Comparison of ENCODE assay signal across 7 mouse cellular contexts in genomic region chr19:5108271-5108575, GRCm38 (mm10). TPM values are rescaled to one million over a fixed set of nuclear protein-coding genes. Genes with fewer than 3 reads are reported as not detected.
DNase-seq lines count a peak whose midpoint lies in the region; ATAC-seq lines count a peak whose summit lies in the region.

No protein-coding gene starts in this region.

- no peak for ATAC-seq in heart, embryonic 16.5 days (replicated peaks; ENCODE audit: extremely low read depth, insufficient read depth, low FRiP score)
- peak; percentile 29; the same call in 1 of the 2 replicates for ATAC-seq in stomach, embryonic 14.5 days (ENCODE audit: insufficient number of reproducible peaks, insufficient read depth, low FRiP score, low read depth)

- H3K27me3 ChIP-seq in heart, embryonic 16.5 days (ENCODE audit: control insufficient read depth, insufficient read depth, low read length), result no peaks in the 10 kb centered on the region
- no peaks in the 10 kb centered on the region for H3K27me3 ChIP-seq in stomach, embryonic 14.5 days (ENCODE audit: control insufficient read depth, insufficient read depth, low read length)

- no peak overlapping the region for H3K4me2 ChIP-seq in heart, embryonic 16.5 days (ENCODE audit: low read depth, low read length)
- H3K4me2 ChIP-seq in stomach, embryonic 14.5 days (replicated peaks; ENCODE audit: low read depth, low read length), result no peak overlapping the region

- no peak overlapping the region for H3K9ac ChIP-seq in heart, embryonic 16.5 days (ENCODE audit: low read length)
- no peak overlapping the region for H3K9ac ChIP-seq in stomach, embryonic 14.5 days (replicated peaks; ENCODE audit: low read depth, low read length)

- H3K4me3 ChIP-seq in heart, embryonic 16.5 days (ENCODE audit: low read length), result no peak overlapping the region
- H3K4me3 ChIP-seq in stomach, embryonic 14.5 days (ENCODE audit: low read depth, low read length), result no peak overlapping the region

- 0 out of 2 replicates have a peak overlapping the region, but pooled peaks have one; percentile 16 for H3K27ac ChIP-seq in heart, embryonic 16.5 days (ENCODE audit: low read length)
- peak overlapping the region; percentile 27; the same call in 1 of the 2 replicates for H3K27ac ChIP-seq in stomach, embryonic 14.5 days (ENCODE audit: low read length)

- H3K9me3 ChIP-seq in heart, embryonic 16.5 days (replicated peaks; ENCODE audit: control insufficient read depth, low read length), result no peaks in the 10 kb centered on the region
- H3K9me3 ChIP-seq in stomach, embryonic 14.5 days (ENCODE audit: control insufficient read depth, low read depth, low read length), result no peaks in the 10 kb centered on the region

- peaks cover 31% of the 10 kb centered on the region for H3K36me3 ChIP-seq in heart, embryonic 16.5 days (ENCODE audit: control insufficient read depth, insufficient read depth)
- peaks cover 40% of the 10 kb centered on the region for H3K36me3 ChIP-seq in stomach, embryonic 14.5 days (ENCODE audit: control insufficient read depth, insufficient read depth, low read length)

- H3K4me1 ChIP-seq in heart, embryonic 16.5 days (ENCODE audit: control insufficient read depth, insufficient read depth, low read length), result peaks cover 11% of the 10 kb centered on the region
- peaks cover 11% of the 10 kb centered on the region for H3K4me1 ChIP-seq in stomach, embryonic 14.5 days (ENCODE audit: control insufficient read depth, insufficient read depth, low read length)

- peak; percentile 50 for DNase-seq in urinary bladder, postnatal 14 days (ENCODE audit: low spot score)
- no peak for DNase-seq in urinary bladder, postnatal 10 days (ENCODE audit: low spot score)
- DNase-seq in liver, result peak; percentile 44
- DNase-seq in spleen, adult 18-20 months, result no peak
- DNase-seq in right cerebral cortex, adult 18-20 months, result no peak

- 19% methylated on average over 5 of the region's 5 CpGs for WGBS in heart, embryonic 16.5 days
- WGBS in stomach, embryonic 14.5 days, result 29% methylated on average over 5 of the region's 5 CpGs

RNA-seq across cellular contexts. Expression of gene Rab1b, which starts 1.4 kb away (rescaled TPM):
- polyA plus RNA-seq in heart, embryonic 16.5 days (2015; fragmentation: Nextera tagmentation; extraction: Ambion mirVana), result 227 and 233 TPM in 2 replicates
- polyA plus RNA-seq in stomach, embryonic 14.5 days (2014; fragmentation: Nextera tagmentation; extraction: Ambion mirVana), result 253 TPM in 2 replicates

RNA-seq across cellular contexts. Expression of gene Cnih2, which starts 9.9 kb away (rescaled TPM):
- polyA plus RNA-seq in heart, embryonic 16.5 days (2015; fragmentation: Nextera tagmentation; extraction: Ambion mirVana), result 2.3 and 2.8 TPM in 2 replicates
- 25.8 and 27.3 TPM in 2 replicates for polyA plus RNA-seq in stomach, embryonic 14.5 days (2014; fragmentation: Nextera tagmentation; extraction: Ambion mirVana)

RNA-seq across cellular contexts. Expression of gene Klc2, which starts 10.1 kb away (rescaled TPM):
- 19.3 and 22.7 TPM in 2 replicates for polyA plus RNA-seq in heart, embryonic 16.5 days (2015; fragmentation: Nextera tagmentation; extraction: Ambion mirVana)
- 15.7 and 15.9 TPM in 2 replicates for polyA plus RNA-seq in stomach, embryonic 14.5 days (2014; fragmentation: Nextera tagmentation; extraction: Ambion mirVana)

RNA-seq across cellular contexts. Expression of gene Yif1a, which starts 19.9 kb away (rescaled TPM):
- polyA plus RNA-seq in heart, embryonic 16.5 days (2015; fragmentation: Nextera tagmentation; extraction: Ambion mirVana), result 94.1 and 98.6 TPM in 2 replicates
- 112 and 117 TPM in 2 replicates for polyA plus RNA-seq in stomach, embryonic 14.5 days (2014; fragmentation: Nextera tagmentation; extraction: Ambion mirVana)

RNA-seq across cellular contexts. Expression of gene Tmem151a, which starts 22.9 kb away (rescaled TPM):
- 3.2 and 4.6 TPM in 2 replicates for polyA plus RNA-seq in heart, embryonic 16.5 days (2015; fragmentation: Nextera tagmentation; extraction: Ambion mirVana)
- polyA plus RNA-seq in stomach, embryonic 14.5 days (2014; fragmentation: Nextera tagmentation; extraction: Ambion mirVana), result 6.4 and 7.7 TPM in 2 replicates

Comparison
In these comparisons a context has a peak if more than half of its experiments do, and no peak if none do; other contexts are left out.
1. DNase-seq: peak in urinary bladder, postnatal 14 days (single experiment) and liver (single experiment); none in urinary bladder, postnatal 10 days (single experiment), spleen, adult 18-20 months (0 of 2) and right cerebral cortex, adult 18-20 months (single experiment).